Mouse (Mus musculus) thymus, adult 2 months (tissue): ENCODE data around the gene Casz1.

Experiments
- CTCF ChIP-seq: fragments of 200-500 bp; IDR thresholded peaks from 2 replicates; pipeline ENCODE4 v1.5.1; 2012; ENCODE audit warnings: mild to moderate bottlenecking, control low read depth, low read length, moderate library complexity, borderline replicate concordance; ENCODE audit not compliant: control insufficient read depth, poor library complexity, insufficient read depth; ENCODE audit errors: extremely low read depth
- POLR2A ChIP-seq: fragments of 200-500 bp; IDR thresholded peaks from 2 replicates; pipeline ENCODE4 v1.6.1; 2012; ENCODE audit warnings: mild to moderate bottlenecking, low read length, control low read depth, moderate library complexity; ENCODE audit not compliant: control insufficient read depth, poor library complexity, insufficient read depth; ENCODE audit errors: extremely low read depth

DNA sequence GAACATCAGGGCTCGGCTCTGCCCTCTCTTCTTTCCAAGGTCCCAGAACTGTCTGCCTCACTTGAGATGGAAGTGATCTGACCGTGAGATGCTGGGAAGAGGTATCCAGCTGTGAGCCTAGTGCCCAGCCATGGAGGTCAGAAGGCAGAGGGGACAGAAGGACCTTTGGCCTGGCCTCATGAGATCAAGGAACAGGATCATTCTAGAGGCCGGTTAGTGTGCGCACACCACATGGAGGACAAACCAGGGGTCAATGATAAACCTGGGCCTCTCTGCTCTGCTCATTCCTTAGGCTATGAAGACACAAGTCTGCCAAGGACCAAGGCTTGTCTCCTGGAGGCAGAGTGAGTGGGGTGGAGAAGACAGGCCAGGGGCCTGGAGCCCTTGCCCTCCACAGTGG, 166.5 kb downstream of the Casz1 start:
- TF ChIP-seq CTCF (no peak), POLR2A (no peak)
